Mouse (Mus musculus) cerebral cortex, adult 2 months (tissue): ENCODE measurements around the gene Dnajc28.

Source experiments
- whole genome bisulfite sequencing: fragments of 180-500 bp; shearing (Covaris S2); methylation state at CpG from one replicate; pipeline ENCODE4 v1.1.7; 2018; 5-methylcytosine and 5-hydroxymethylcytosine counted together

Gene Dnajc28

GRCm38 (mm10) chr16:91587730-91588453, 30.9 kb downstream of the Dnajc28 start:
- 71% methylated on average over 6 of the region's 6 CpGs for WGBS

- WGBS: 90% methylated on average over 6 of the region's 6 CpGs
These were observed 32.6 kb downstream of the Dnajc28 start for GRCm38 (mm10) chr16:91586244-91586643.

DNA sequence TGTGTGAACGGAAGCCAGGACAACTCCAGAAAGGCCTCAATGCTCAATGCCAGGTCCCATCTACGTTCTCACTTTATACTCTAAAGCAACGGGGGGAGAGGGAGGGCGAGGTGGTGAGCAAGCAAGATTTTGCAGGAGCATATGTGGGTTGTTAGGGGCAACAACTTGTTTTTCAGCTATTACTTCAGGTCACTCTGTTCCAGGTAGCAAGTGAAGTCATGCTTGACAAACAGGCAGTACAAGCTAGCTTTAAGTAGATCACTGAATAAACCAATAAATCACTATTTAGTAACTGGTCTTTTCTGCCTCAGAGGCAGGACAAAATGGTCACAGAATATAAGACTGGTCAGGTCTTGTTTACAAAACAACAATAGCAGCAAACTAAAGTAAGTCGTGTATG, 33.2 kb downstream of the Dnajc28 start:
- 87% methylated on average over 5 of the region's 5 CpGs for WGBS

DNA sequence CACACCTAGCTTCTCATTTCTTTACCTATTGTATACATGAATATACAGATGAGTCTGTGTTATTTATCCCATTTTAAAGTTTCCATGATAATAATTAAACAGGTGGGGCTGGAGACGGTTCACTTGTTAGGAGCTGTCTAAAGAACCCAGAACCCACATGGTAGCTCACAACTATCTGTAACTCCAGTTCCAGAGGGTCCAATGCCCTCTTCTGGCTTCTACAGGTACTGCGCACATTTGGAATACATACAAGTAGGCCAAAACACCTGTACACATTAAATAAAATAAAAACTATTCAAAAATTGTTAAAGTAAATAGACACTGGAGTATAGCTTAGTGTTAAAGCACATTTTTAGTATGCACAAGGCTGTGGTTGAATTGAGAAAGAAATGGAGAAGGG, 36.5 kb downstream of the Dnajc28 start:
- WGBS: 82% methylated on average over 2 of the region's 2 CpGs

DNA sequence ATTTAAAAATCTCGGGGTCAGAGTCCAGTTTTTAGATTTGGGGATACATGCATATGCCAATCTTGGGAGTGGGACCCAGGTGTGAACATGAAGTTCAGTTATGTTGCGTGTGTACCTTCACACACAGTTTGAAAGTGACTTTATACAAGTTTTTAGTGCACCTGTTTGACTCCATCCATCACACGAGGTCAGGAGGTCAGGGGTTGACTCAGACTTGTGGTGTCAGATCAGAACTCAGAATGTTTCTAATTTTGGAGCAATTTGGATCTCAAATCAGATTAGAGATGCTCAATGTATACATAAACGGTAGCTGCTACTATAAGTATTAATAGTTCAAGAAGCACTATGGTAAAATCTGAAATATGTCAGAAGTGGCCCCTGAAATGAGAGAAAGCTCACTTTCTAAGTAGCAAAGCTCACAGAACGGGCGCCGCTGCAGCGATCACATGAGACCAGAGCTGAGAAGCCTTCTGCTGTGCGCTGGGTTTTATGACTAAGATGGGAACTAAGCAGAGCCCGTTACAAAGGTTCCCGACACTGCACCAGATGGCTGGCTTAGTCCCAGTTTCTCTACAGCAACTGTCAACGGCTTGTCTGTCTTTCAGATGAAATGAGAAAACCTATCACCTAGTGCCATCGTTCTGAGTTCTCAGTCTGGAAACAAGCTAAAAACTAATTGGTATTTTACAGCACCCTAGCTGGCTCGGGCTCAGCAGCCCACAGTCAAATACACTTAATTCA, 39.7 kb downstream of the Dnajc28 start:
- 48% methylated on average over 14 of the region's 14 CpGs for WGBS

DNA sequence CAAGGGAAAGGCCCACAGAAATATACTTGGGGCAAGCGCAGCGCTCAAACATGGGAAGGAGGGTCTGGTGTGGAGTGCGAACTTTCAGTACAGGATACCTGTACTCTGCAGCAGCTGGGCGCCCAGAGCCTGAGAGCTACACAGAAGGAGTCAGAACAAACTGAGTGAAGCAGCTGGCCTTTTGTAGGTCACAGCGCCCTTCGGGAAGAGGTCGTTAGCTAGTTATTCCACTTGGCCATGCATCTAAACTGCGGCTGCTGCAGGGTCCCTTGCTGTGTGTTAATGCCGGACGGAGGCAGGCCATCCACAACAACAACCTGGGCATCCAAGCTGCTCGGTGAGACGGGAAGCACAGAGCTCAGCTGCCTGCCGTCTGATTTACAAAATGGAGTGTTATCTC, 43.7 kb downstream of the Dnajc28 start:
- 79% methylated on average over 13 of the region's 13 CpGs for WGBS

GRCm38 (mm10) chr16:91571105-91571504, 47.7 kb downstream of the Dnajc28 start:
- 77% methylated on average over 3 of the region's 3 CpGs for WGBS

DNA sequence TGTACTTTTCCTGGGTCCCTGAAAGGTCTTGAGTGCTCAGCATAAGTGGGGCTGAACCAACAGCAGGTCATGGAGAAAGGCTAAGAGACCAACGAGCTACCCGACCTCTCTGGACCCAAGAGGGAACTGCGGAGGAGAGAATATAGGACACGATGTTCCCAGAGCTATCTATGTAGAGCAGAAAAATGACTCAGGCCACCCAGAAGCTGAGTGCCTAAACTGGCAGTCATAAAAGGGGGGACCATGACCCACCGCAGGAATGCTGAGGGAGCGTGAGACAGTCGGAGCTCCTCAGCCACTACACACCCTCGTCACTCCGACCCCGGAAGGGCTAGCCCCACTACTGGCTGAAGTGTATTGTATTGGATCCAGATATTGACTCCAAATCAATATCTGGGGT, 49.9 kb downstream of the Dnajc28 start:
- WGBS: 87% methylated on average over 10 of the region's 10 CpGs

DNA sequence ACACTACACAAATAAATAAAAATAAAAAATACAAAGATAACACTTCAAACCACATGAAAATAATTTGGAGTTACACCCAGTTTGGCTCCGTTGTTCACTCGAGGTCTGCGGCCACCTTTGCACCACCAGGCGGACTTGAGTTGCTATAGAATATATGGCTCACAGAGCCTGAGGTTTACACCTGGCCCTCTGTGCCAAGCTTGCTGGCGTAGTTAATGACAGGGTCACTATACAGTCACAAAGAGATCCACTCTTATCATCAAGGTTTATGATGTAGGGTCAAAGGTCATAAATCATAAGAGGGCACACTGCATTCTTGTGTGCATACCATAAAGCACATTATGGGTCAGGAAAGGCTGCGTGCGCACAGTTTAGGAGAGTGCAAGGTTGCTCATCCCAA, 52.8 kb downstream of the Dnajc28 start:
- WGBS: 94% methylated on average over 7 of the region's 7 CpGs

DNA sequence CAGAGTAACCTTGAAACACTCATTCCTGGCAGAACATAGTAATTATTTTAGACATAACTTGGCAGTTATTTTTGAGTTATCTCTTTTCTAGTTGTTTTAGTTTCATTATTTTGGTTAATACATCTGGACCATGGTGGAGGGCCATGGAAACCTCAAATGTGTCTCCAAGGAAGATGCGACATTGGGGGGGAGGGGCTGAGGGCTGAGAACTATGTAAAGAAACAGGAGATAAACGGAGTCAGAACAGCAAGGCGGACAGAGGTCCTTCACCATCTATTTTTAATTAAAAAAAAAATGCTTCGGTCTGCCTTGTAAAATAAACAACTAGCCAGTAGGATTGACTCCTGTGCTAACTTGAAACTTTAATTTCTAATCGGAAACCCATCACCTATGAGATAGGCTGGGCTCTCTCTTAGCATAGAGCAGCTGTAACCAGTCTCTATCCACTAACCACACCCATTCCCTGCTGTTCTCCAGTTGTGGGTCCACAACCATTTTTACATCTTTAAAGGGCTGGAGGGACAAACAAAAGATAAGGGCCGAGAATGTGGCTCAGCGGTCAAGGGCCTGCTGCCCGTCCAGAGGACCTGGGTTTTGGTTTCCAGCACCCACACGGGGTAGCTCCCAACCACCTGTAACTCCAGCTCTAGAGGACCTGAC, 53.4 kb downstream of the Dnajc28 start:
- 80% methylated on average over 9 of the region's 9 CpGs for WGBS

- WGBS: 84% methylated on average over 4 of the region's 4 CpGs
These were observed 54.1 kb downstream of the Dnajc28 start for GRCm38 (mm10) chr16:91564580-91565291.
